Mouse (Mus musculus): ENCODE results near the gene Ints13.

The Ints13 gene

GRCm38 (mm10) chr6:146538071-146538470, 39.6 kb downstream of the Ints13 start:
- no peak for DNase-seq

GRCm38 (mm10) chr6:146537111-146537510, 40.5 kb downstream of the Ints13 start:
- no peak for DNase-seq

- no peak for DNase-seq
Measured at GRCm38 (mm10) chr6:146535501-146535900, 42.1 kb downstream of the Ints13 start.

- DNase-seq = no peak
Measured at GRCm38 (mm10) chr6:146533146-146533545, 44.5 kb downstream of the Ints13 start.

- DNase-seq = peak; percentile 36 to 70
Measured at GRCm38 (mm10) chr6:146530769-146531168, 46.9 kb downstream of the Ints13 start.

- no peak for DNase-seq
Measured at GRCm38 (mm10) chr6:146530363-146530762, 47.3 kb downstream of the Ints13 start.

- no peak for DNase-seq
Measured at GRCm38 (mm10) chr6:146527537-146527936, 50.1 kb downstream of the Ints13 start.

GRCm38 (mm10) chr6:146525500-146525899, 52.1 kb downstream of the Ints13 start:
- DNase-seq = no peak

GRCm38 (mm10) chr6:146521456-146522245, 56.0 kb downstream of the Ints13 start:
- DNase-seq = no peak

- DNase-seq = no peak
Measured at GRCm38 (mm10) chr6:146519019-146519418, 58.6 kb downstream of the Ints13 start.

- no peak for DNase-seq
Measured at GRCm38 (mm10) chr6:146515936-146516335, 61.7 kb downstream of the Ints13 start.

GRCm38 (mm10) chr6:146514531-146514948, 63.1 kb downstream of the Ints13 start:
- DNase-seq = no peak

GRCm38 (mm10) chr6:146513899-146514298, 63.7 kb downstream of the Ints13 start:
- DNase-seq = no peak

GRCm38 (mm10) chr6:146513384-146513783, 64.3 kb downstream of the Ints13 start:
- DNase-seq = no peak

- no peak for DNase-seq
Measured at GRCm38 (mm10) chr6:146511511-146511910, 66.1 kb downstream of the Ints13 start.

- DNase-seq = no peak
Measured at GRCm38 (mm10) chr6:146509891-146510290, 67.7 kb downstream of the Ints13 start.

- no peak for DNase-seq
Measured at GRCm38 (mm10) chr6:146504459-146504858, 73.2 kb downstream of the Ints13 start.

GRCm38 (mm10) chr6:146502856-146503255, 74.8 kb downstream of the Ints13 start:
- DNase-seq = no peak

- DNase-seq = peak; percentile 93 to 96
Measured at GRCm38 (mm10) chr6:146501866-146502804, 75.5 kb downstream of the Ints13 start, which contains the start of gene Itpr2. Gene Itpr2, minus strand, starts transcription at chr6:146502223.

GRCm38 (mm10) chr6:146501316-146501865, 76.2 kb downstream of the Ints13 start:
- DNase-seq = peak; percentile 35 to 63

GRCm38 (mm10) chr6:146500771-146501170, 76.9 kb downstream of the Ints13 start:
- no peak for DNase-seq

GRCm38 (mm10) chr6:146500206-146500605, 77.4 kb downstream of the Ints13 start:
- peak; percentile 48 to 55 for DNase-seq
